Mouse (Mus musculus): ENCODE measurements at regions not wholly inside any gene's neighbourhood (a gene's known extent, or its start where the extent isn't known, plus 50 kb on each side); places are given as distances from the start of the nearest gene placed in this dataset.
A peak's percentile ranks its signal among the peaks of the same experiment; 100 is the strongest.
"Not testable (repeated sequence)": the region's sequence is repeated elsewhere in the genome, so short reads cannot be mapped to it uniquely, and the experiment has no call there.

GRCm38 (mm10) chr17:55186361-55186760 is 258.8 kb upstream of the St6gal2 start:
- no peak for DNase-seq (ENCODE audit: low read depth, low spot score)

DNA sequence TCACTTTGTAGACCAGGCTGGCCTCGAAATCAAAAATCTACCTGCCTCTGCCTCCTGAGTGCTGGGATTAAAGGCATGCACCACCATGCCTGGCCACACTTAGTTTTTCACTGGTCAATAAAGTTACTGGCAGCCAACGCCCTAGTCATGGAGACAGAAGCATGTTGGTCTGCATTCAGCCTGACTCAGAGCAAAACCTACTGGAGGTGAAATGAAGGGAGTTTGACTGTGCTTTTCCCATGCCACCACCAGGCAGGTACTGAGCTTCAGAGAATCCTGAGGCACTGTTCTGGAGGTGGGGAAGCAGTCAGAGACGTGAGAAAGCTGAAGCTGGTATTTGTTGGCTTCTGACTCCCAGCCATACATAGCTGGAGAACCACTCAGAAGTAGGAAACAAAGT is 258.4 kb upstream of the St6gal2 start:
- no peak for DNase-seq (ENCODE audit: low read depth, low spot score)

DNA sequence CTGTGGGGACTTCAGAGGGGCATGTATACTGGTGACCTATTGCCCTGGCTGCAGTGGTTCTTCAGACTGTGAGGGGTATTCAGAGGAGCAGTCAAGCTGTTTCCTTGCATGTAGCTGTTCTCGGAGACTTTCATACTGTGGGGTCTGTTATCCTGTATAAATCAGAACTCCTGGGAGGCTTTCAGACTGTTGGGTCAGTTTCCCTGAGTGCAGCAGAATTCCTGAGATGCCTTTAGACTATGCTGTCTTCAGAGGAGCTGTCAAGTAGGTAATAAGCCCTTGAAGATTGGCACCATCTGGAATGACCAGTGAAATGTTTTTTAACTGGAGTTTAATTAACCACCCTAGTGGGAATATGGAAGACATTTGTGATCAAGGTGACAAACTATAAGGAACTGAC is 238.6 kb upstream of the St6gal2 start:
- DNase-seq (ENCODE audit: low read depth, low spot score) = peak; percentile 12

DNA sequence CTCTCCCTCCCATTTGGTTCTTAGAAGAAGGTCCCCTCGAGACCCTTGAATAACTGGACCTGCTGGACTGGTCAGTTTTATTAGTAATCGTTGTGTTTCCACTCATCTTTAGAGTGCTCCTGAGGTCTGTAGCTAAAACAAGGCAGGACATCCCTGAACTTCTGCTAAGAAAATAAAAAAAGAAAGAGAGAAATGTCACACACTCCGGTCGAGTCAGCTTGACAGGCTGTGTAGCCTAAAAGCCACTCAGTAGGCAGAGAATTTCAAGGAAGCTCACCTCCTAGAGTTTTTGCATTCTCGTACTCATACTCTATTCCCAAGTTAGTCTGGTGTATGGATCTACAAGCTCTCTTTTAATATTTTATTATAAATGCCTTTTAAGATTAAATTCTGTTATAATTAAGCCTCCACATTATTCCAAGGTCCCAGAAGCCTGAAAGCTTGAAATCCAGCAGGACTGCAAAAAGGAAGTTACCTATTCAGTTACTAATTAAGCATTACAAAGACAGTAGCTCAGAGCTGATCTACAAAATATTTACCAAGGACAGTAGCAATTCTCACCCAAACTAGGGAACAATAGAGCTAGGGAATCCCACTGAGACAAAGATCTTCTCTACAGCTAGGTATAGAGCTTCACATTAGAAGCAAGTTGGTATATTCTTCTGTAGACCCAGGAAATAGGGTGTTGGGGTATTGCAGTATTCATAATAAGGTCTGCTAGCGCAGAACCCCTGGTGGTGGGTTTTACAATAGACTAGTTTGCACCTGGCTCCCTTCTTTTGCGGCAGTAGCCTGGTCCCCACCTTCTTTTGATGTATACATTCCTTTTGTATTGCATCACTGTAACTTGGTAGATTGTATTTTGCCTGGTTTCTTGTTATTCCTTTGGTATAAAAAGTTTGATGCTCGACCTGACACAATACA is 226.7 kb upstream of the St6gal2 start:
- not testable (repeated sequence) for DNase-seq (ENCODE audit: low read depth, low spot score)

GRCm38 (mm10) chr17:55224058-55224457 is 221.1 kb upstream of the St6gal2 start:
- no peak for DNase-seq (ENCODE audit: low read depth, low spot score)

DNA sequence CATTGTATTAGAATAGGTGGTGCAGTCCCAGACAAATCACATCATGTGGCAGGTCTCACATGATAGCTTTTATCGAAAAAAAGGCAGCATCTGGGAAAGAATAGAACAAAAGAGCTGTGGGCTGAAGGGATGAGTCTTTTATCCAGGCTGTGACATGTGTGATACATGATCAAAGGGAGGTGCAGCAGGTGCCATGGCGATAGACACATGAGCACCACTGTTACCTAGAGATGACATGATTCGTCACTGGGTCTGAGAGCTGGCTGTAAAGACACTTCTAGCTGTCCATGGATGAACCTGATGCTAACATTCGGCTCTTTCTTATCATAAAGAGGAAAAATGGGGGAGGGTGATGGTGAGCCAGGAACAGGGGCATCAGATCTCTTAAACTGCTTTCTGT is 210.9 kb upstream of the St6gal2 start:
- DNase-seq (ENCODE audit: low read depth, low spot score) = no peak

GRCm38 (mm10) chr17:55262638-55263037 is 182.5 kb upstream of the St6gal2 start:
- no peak for DNase-seq (ENCODE audit: low read depth, low spot score)

DNA sequence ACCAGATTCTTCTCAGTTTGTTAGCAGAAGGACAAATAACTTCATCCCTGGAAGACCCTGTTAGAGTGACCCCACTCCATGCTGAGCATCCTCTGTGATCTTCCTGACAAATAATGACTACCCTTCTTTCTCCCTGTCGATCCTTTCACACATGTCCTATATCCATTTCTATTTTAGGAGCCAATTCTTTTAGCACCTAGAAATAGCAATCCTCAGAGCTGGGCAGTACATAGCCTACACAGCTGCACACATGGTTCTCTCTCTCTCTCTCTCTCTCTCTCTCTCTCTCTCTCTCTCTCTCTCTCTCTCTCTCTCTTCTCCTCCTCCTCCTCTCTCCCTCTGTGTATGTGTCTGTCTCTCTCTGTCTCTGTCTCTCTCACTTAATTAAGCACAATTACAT is 168.6 kb upstream of the St6gal2 start:
- no peak for DNase-seq (ENCODE audit: low read depth, low spot score)

DNA sequence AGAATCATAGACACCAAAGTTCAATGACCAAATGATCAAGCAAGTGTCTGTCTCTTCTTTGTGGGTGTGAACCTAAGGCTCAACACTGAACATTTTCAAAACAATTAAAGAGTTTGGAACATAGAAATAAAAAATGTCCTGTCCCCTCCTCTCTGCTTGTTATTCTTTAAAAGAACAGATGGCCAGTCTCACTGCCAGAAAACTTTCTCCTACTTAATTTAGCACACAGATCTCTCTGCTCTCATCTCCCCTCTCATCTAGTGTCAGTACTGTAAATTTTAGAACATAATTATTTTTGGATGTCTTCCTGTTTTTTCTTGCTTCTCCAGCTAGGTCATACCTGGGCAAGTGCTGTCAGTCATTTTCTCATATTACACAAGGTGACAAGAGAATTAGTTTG is 163.9 kb upstream of the St6gal2 start:
- DNase-seq (ENCODE audit: low read depth, low spot score) = no peak

- no peak for DNase-seq (ENCODE audit: low read depth, low spot score)
Observed at GRCm38 (mm10) chr17:55288589-55288988, 156.6 kb upstream of the St6gal2 start.

DNA sequence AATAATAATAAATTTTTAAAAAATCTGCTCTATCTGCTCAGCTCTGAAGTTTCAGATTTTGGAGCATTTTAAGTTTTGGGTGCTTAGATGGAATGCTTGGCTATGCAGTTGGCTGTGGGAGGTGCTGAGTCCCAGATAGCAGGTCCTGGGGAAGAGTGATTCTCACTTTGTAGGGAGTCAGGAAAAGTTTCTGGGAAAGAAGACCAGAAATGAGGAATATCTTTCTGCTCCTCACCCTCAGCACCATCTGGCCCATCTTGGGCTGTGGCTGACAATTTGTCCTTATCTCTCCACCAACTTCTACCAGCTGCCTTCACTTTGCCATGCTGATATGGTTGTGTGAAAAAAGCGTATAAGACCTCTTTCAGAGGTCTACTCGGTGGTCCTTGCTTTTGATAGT is 152.5 kb upstream of the St6gal2 start:
- DNase-seq (ENCODE audit: low read depth, low spot score) = no peak

- no peak for DNase-seq (ENCODE audit: low read depth, low spot score)
Observed at GRCm38 (mm10) chr17:55296701-55297100, 148.5 kb upstream of the St6gal2 start.

DNA sequence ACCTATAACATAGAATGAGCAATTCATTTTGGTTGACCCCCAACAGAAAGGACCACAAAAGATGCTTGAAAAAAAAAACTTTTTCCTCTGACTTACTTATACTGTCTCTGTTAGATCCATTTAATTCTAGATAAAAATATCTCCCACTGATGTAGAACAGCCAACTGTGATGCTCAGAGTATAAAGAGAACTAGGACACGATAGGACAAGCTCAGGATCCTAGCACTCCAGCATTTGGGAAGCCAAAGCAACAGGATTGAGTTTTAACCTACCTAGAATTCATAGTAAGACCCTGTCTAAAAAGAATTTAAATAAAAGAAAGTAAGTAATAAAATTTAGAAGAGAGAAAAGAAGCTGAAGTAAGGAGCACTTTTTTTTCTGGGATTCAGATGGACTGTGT is 146.3 kb upstream of the St6gal2 start:
- no peak for DNase-seq (ENCODE audit: low read depth, low spot score)

GRCm38 (mm10) chr17:55320959-55321358 is 124.2 kb upstream of the St6gal2 start:
- peak; percentile 3 for DNase-seq (ENCODE audit: low read depth, low spot score)

DNA sequence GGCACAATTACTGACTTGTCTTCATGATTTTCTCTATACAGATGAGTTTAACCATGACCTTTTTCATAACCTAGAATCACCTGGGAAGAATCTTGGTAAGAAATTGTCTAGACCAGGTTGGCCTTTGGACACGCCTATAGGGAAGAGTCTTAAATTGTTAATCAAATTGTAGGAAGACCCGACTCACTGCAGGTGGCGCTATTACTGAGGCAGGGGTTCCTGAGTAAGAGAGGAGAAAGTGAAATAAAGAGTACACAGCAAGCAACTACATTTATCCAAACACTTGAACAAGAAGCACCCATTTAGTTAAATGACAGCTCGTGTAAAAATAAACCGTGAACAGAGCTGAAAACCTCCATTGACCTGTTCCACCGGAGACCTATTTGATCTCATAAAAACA is 85.9 kb upstream of the St6gal2 start:
- no peak for DNase-seq (ENCODE audit: low read depth, low spot score)

DNA sequence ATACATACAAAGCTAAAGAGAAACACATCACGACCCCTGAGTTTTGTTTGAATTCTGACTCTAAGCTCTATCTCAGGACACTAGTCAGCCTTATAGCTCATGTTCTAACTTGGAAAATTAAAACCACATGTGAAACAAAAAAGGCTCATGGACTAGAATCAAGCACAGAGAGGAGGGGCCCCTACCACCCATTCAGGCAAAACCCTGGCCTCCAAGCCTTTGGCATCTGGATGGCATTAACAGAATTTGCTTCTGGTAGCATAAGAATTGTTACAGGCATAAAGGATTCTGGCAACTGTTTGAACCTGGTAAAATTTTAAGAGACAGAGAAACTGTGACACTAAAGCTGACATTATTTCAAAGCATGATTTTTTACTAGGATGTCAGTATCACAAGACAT is 78.1 kb upstream of the St6gal2 start:
- DNase-seq (ENCODE audit: low read depth, low spot score) = peak; percentile 69

GRCm38 (mm10) chr17:55367464-55368207 is 77.5 kb upstream of the St6gal2 start:
- peak; percentile 13 for DNase-seq (ENCODE audit: low read depth, low spot score)
